Mouse (Mus musculus) megakaryocyte, embryonic 14.5 days (primary cell): ENCODE results near the gene Pik3r6.

Experiments used
- FLI1 ChIP-seq: IDR thresholded peaks from 2 replicates; pipeline ENCODE4 v1.6.1; 2012; ENCODE audit warnings: low read length, inconsistent platforms, mixed read lengths
- GATA1 ChIP-seq: IDR thresholded peaks from 3 replicates; pipeline ENCODE4 v1.6.1; 2012; ENCODE audit warnings: mixed read lengths, low read length, inconsistent platforms, borderline replicate concordance

GRCm38 (mm10) chr11:68586721-68587120, 83.9 kb downstream of the Pik3r6 start, which contains the start of gene Ccdc42:
- TF ChIP-seq GATA1 (no peak), FLI1 (no peak)
